Mouse (Mus musculus): ENCODE results near the gene Zfp324. TPM values are rescaled to one million over a fixed set of nuclear protein-coding genes. Genes with fewer than 3 reads are reported as not detected.

Gene Zfp324
- polyA plus RNA-seq, 1 experiment = 0.75 TPM

- Histone ChIP-seq H3K27me3 (ENCODE audit: control insufficient read depth, insufficient read depth, low read length) (no peaks in the 10 kb centered on the region), H3K4me3 (ENCODE audit: control insufficient read depth, low read depth, low read length) (no peak overlapping the region), H3K27ac (ENCODE audit: control insufficient read depth, insufficient read depth, low read depth, low read length) (no peak overlapping the region), H3K36me3 (ENCODE audit: control insufficient read depth, insufficient read depth, low read length) (no peaks in the 10 kb centered on the region), H3K4me1 (ENCODE audit: control insufficient read depth, insufficient read depth, low read length) (no peaks in the 10 kb centered on the region; the same call in none of the 2 replicates)
- TF ChIP-seq CTCF (IDR thresholded peaks at IDR 0.05; ENCODE audit: control insufficient read depth, insufficient read depth, insufficient replicate concordance, low read depth, low read length) = no peak
- no peak for TF ChIP-seq POLR2A (IDR thresholded peaks at IDR 0.05; ENCODE audit: control insufficient read depth, low read depth, low read length)
Measured at GRCm38 (mm10) chr7:13001584-13001983, 35.9 kb downstream of the Zfp324 start.

- TF ChIP-seq POLR2A (IDR thresholded peaks at IDR 0.05; ENCODE audit: control insufficient read depth, low read depth, low read length) (no peak), CTCF (IDR thresholded peaks at IDR 0.05; ENCODE audit: control insufficient read depth, insufficient read depth, insufficient replicate concordance, low read depth, low read length) (no peak)
- H3K4me3 ChIP-seq (ENCODE audit: control insufficient read depth, low read depth, low read length) = no peak overlapping the region
Measured at GRCm38 (mm10) chr7:13003380-13003779, 37.7 kb downstream of the Zfp324 start.

GRCm38 (mm10) chr7:13006011-13006410 lies 40.4 kb downstream of the Zfp324 start:
- H3K36me3 ChIP-seq (ENCODE audit: control insufficient read depth, insufficient read depth, low read length) = no peaks in the 10 kb centered on the region
- TF ChIP-seq CTCF (IDR thresholded peaks at IDR 0.05; ENCODE audit: control insufficient read depth, insufficient read depth, insufficient replicate concordance, low read depth, low read length) (no peak), POLR2A (IDR thresholded peaks at IDR 0.05; ENCODE audit: control insufficient read depth, low read depth, low read length) (no peak)
- H3K27me3 ChIP-seq (ENCODE audit: control insufficient read depth, insufficient read depth, low read length) = no peaks in the 10 kb centered on the region
- no peak overlapping the region for H3K4me3 ChIP-seq (ENCODE audit: control insufficient read depth, low read depth, low read length)
- H3K4me1 ChIP-seq (ENCODE audit: control insufficient read depth, insufficient read depth, low read length) = peaks cover 11% of the 10 kb centered on the region
- no peak overlapping the region for H3K27ac ChIP-seq (ENCODE audit: control insufficient read depth, insufficient read depth, low read depth, low read length)

More at GRCm38 (mm10) chr7:13003380-13003779, 37.7 kb downstream of the Zfp324 start:
- Histone ChIP-seq H3K27ac (ENCODE audit: control insufficient read depth, insufficient read depth, low read depth, low read length) (no peak overlapping the region), H3K36me3 (ENCODE audit: control insufficient read depth, insufficient read depth, low read length) (no peaks in the 10 kb centered on the region), H3K4me1 (ENCODE audit: control insufficient read depth, insufficient read depth, low read length) (peaks cover 6% of the 10 kb centered on the region), H3K27me3 (ENCODE audit: control insufficient read depth, insufficient read depth, low read length) (no peaks in the 10 kb centered on the region)

DNA sequence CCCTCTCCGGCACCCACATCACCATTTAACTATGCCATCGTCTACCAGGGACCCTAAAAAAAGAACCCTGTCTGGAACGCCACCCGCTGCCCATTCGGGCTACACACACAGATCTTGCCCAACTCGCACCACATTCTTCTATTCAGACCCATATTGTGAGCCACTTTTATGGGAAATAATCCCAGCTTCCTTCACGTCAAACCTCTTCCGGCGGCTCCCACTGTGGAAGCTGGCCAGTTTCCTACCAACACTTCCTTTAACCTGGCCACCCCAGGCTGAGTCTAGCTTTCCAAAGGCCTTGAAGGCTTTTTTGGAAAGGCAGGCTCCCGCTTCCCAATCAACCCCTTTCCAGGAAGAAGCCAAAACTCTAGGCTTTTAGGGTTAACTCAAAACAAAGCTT lies 40.9 kb downstream of the Zfp324 start:
- peaks cover 11% of the 10 kb centered on the region for H3K4me1 ChIP-seq (ENCODE audit: control insufficient read depth, insufficient read depth, low read length)
- no peak overlapping the region for H3K4me3 ChIP-seq (ENCODE audit: control insufficient read depth, low read depth, low read length)
- no peaks in the 10 kb centered on the region for H3K36me3 ChIP-seq (ENCODE audit: control insufficient read depth, insufficient read depth, low read length)
- no peaks in the 10 kb centered on the region for H3K27me3 ChIP-seq (ENCODE audit: control insufficient read depth, insufficient read depth, low read length)
- H3K27ac ChIP-seq (ENCODE audit: control insufficient read depth, insufficient read depth, low read depth, low read length) = no peak overlapping the region
- TF ChIP-seq CTCF (IDR thresholded peaks at IDR 0.05; ENCODE audit: control insufficient read depth, insufficient read depth, insufficient replicate concordance, low read depth, low read length) (no peak), POLR2A (IDR thresholded peaks at IDR 0.05; ENCODE audit: control insufficient read depth, low read depth, low read length) (no peak)

DNA sequence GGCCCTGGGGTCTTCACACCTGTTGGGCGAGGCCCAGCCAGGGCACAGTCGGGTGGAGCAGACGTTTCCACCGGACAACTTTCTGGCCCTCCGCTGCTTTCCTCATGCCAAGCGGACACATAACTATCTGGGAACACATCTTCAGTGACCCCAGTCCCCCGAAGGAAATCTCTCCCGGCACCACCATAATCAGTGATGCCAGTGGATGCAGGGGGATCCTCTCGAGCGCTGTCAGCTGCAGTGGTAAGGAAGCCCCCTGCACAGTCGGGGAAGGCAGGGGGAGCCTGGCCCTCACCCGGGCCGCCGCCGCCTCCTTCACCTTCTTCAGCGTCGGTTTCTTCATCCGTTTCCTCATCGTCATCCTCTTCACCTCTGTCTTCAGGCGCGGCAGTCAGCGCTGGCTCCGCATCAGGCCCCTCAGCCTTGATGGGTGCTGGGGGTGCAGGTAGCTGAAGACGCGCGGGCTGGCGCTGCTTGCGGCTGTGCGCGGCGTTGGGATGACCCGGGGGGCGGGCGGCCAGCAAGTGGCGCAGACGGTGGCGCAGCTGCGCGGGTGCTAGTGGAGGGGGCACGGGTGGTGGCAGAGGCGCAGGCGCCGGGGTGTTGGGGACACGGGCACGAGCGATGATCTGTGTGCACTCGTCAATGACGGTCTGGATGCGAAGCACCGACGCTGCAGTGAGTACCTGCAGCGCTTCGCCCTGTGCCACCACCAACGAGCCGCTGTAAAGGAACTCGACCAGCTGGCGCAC lies 41.9 kb downstream of the Zfp324 start:
- H3K27ac ChIP-seq (ENCODE audit: control insufficient read depth, insufficient read depth, low read depth, low read length) = no peak overlapping the region
- H3K4me3 ChIP-seq (ENCODE audit: control insufficient read depth, low read depth, low read length) = no peak overlapping the region
- H3K27me3 ChIP-seq (ENCODE audit: control insufficient read depth, insufficient read depth, low read length) = no peaks in the 10 kb centered on the region
- H3K4me1 ChIP-seq (ENCODE audit: control insufficient read depth, insufficient read depth, low read length) = peaks cover 11% of the 10 kb centered on the region
- H3K36me3 ChIP-seq (ENCODE audit: control insufficient read depth, insufficient read depth, low read length) = no peaks in the 10 kb centered on the region
- TF ChIP-seq POLR2A (IDR thresholded peaks at IDR 0.05; ENCODE audit: control insufficient read depth, low read depth, low read length) = no peak
- TF ChIP-seq CTCF (IDR thresholded peaks at IDR 0.05; ENCODE audit: control insufficient read depth, insufficient read depth, insufficient replicate concordance, low read depth, low read length) = no peak

- peak overlapping the region; percentile 93 for H3K4me3 ChIP-seq (ENCODE audit: control insufficient read depth, low read depth, low read length)
- no peak for TF ChIP-seq POLR2A (IDR thresholded peaks at IDR 0.05; ENCODE audit: control insufficient read depth, low read depth, low read length)
- TF ChIP-seq CTCF (IDR thresholded peaks at IDR 0.05; ENCODE audit: control insufficient read depth, insufficient read depth, insufficient replicate concordance, low read depth, low read length) = peak; percentile 83
Measured at GRCm38 (mm10) chr7:13009143-13010004, 43.7 kb downstream of the Zfp324 start.

More at GRCm38 (mm10) chr7:13009143-13010004, 43.7 kb downstream of the Zfp324 start:
- peaks cover 11% of the 10 kb centered on the region for H3K4me1 ChIP-seq (ENCODE audit: control insufficient read depth, insufficient read depth, low read length)
- H3K27ac ChIP-seq (ENCODE audit: control insufficient read depth, insufficient read depth, low read depth, low read length) = peak overlapping the region; percentile 76
- H3K27me3 ChIP-seq (ENCODE audit: control insufficient read depth, insufficient read depth, low read length) = no peaks in the 10 kb centered on the region
- H3K36me3 ChIP-seq (ENCODE audit: control insufficient read depth, insufficient read depth, low read length) = no peaks in the 10 kb centered on the region

Data from testis, adult 2 months (tissue).